Mouse (Mus musculus) stomach, embryonic 16.5 days (tissue): Measurements from ENCODE around the gene Olfr906. TPM values are rescaled to one million over a fixed set of nuclear protein-coding genes. Genes with fewer than 3 reads are reported as not detected.

ENCODE experiments used
- ATAC-seq: fragments of 200-750 bp; cut with Nextera tagmentation; 2 replicates; pipeline ENCODE4 v1.8.0; 2017; ENCODE audit warnings: moderate number of reproducible peaks, moderate TSS enrichment; ENCODE audit not compliant: insufficient read depth, low FRiP score
- H3K27ac ChIP-seq: fragments of 300-500 bp; sonication (generic); 2 replicates; pipeline ENCODE4 v1.5.1; 2014; ENCODE audit warnings: low read length
- H3K27me3 ChIP-seq: fragments of 300-500 bp; sonication (generic); 2 replicates; pipeline ENCODE4 v1.6.1; 2014; ENCODE audit warnings: low read length, control low read depth, mixed read lengths; ENCODE audit not compliant: control insufficient read depth, insufficient read depth
- H3K36me3 ChIP-seq: fragments of 300-500 bp; sonication (generic); 2 replicates; pipeline ENCODE4 v1.6.1; 2014; ENCODE audit warnings: low read length; ENCODE audit not compliant: control insufficient read depth, insufficient read depth
- H3K4me1 ChIP-seq: fragments of 300-500 bp; sonication (generic); 2 replicates; pipeline ENCODE4 v1.6.1; 2014; ENCODE audit warnings: low read length, control low read depth, mixed read lengths; ENCODE audit not compliant: control insufficient read depth, insufficient read depth
- H3K4me2 ChIP-seq: fragments of 300-500 bp; sonication (generic); 2 replicates; pipeline ENCODE4 v1.6.1; 2014; ENCODE audit warnings: low read depth, low read length, mixed read lengths
- H3K4me3 ChIP-seq: fragments of 300-500 bp; sonication (generic); replicated peaks from 2 replicates; pipeline ENCODE4 v1.5.1; 2014; ENCODE audit warnings: mild to moderate bottlenecking, low read length
- H3K9ac ChIP-seq: fragments of 300-500 bp; sonication (generic); 2 replicates; pipeline ENCODE4 v1.6.1; 2014; ENCODE audit warnings: low read length
- H3K9me3 ChIP-seq: fragments of 300-500 bp; sonication (generic); replicated peaks from 2 replicates; pipeline ENCODE4 v1.6.1; 2016; ENCODE audit warnings: low read length, control low read depth; ENCODE audit not compliant: control insufficient read depth
- WGBS: fragments of 180-500 bp; shearing (Covaris S2); extraction: QIAGEN DNeasy Blood & Tissue Kit; methylation state at CpG from one replicate; pipeline ENCODE4 v1.1.7; 2014; 5-methylcytosine and 5-hydroxymethylcytosine counted together
- polyA plus RNA-seq: library from polyadenylated mRNA; unstranded; fragments of >200 nt; fragmentation: Nextera tagmentation; extraction: Ambion mirVana; gene quantifications from 2 replicates; pipeline ENCODE4 v1.2.1, GENCODE M21; 2015

The Olfr906 gene
- polyA plus RNA-seq = not detected in 2 replicates

DNA sequence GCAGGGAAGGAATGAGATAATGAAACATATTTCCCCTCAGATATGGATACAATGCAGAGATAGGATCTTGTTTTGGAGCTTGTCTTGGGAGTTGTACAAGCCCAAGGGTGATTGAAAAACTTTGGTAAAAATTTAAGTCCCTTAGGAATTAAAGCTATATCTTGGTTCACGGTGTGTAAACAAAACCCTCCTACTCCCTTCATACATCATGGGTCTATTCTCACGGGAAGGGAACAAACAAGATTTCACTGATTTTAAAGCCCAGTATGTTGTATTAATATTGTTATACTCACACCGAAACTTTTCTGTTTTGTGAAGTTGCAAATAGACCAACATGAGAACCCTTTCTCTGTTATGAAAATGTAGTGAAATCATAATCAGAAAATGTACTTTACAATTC, at the start of gene Olfr906:
Olfr906 (plus strand) TSS at position 301 of the 400 bp plus-strand sequence.
- no peaks in the 10 kb centered on the region for H3K27me3 ChIP-seq
- no peak for ATAC-seq
- H3K4me3 ChIP-seq = no peak within 1 kb of the TSS
- H3K4me1 ChIP-seq = no peaks in the 10 kb centered on the region
- H3K36me3 ChIP-seq = no peaks in the 10 kb centered on the region
- H3K9ac ChIP-seq = no peak within 1 kb of the TSS
- H3K4me2 ChIP-seq = no peak within 1 kb of the TSS
- H3K9me3 ChIP-seq = no peaks in the 10 kb centered on the region
- WGBS = 70% methylated on average over 3 of the region's 3 CpGs
- H3K27ac ChIP-seq = no peak within 1 kb of the TSS

DNA sequence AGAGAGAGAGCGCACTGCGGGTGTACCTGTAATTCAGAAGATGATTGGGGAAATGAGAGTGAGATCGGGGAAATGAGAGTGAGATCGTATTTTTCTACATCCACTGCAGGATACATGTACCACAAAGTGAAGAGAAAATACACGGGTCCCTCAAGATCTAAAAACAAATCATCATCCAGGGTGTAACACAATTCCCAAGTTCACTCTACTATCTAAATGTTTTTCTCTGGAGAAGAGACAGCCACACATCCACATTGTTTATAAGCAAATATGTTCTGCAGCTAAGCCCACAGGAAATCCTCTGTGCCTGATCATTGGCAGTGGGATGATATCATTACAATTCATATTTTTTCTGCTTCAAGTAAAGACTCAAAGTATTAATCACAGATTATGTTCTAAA, 39.5 kb upstream of the Olfr906 start, which contains the start of gene Olfr902:
Olfr902 (plus strand) TSS at position 301 of the 400 bp plus-strand sequence.
- no peak within 1 kb of the TSS for H3K9ac ChIP-seq

DNA sequence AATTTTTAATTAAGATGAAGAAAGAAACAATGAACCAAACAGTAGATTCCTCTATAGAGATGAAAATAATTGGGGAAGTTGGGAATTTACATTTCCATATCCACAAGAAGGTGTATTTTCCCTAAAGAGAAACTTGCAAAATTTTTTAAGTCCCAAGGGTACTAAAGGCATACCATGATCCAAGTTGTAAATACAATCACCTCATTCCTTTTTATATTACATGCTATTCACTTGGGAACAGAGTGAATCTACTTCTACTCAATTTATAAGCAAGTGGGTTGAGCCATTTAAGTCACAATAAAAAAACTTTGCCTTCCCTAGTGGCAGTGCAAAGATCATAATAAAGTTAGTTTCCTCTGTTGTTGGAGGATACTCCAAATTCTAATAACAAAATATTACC, 24.0 kb upstream of the Olfr906 start, which contains the start of gene Olfr904:
Olfr904 (plus strand) TSS at position 301 of the 400 bp plus-strand sequence.
- no peaks in the 10 kb centered on the region for H3K9me3 ChIP-seq
- no peak for ATAC-seq
- no peak within 1 kb of the TSS for H3K9ac ChIP-seq
- H3K27ac ChIP-seq = no peak within 1 kb of the TSS
- no peaks in the 10 kb centered on the region for H3K27me3 ChIP-seq
- no peak within 1 kb of the TSS for H3K4me3 ChIP-seq
- H3K4me1 ChIP-seq = no peaks in the 10 kb centered on the region
- H3K4me2 ChIP-seq = no peak within 1 kb of the TSS
- no peaks in the 10 kb centered on the region for H3K36me3 ChIP-seq

More for the DNA sequence above, 39.5 kb upstream of the Olfr906 start, which contains the start of gene Olfr902:
- H3K4me3 ChIP-seq = no peak within 1 kb of the TSS
- H3K27me3 ChIP-seq = no peaks in the 10 kb centered on the region
- H3K9me3 ChIP-seq = no peaks in the 10 kb centered on the region
- no peak within 1 kb of the TSS for H3K4me2 ChIP-seq
- H3K36me3 ChIP-seq = no peaks in the 10 kb centered on the region
- no peaks in the 10 kb centered on the region for H3K4me1 ChIP-seq
- 87% methylated on average over 5 of the region's 5 CpGs for WGBS
- no peak for ATAC-seq
- no peak within 1 kb of the TSS for H3K27ac ChIP-seq

DNA sequence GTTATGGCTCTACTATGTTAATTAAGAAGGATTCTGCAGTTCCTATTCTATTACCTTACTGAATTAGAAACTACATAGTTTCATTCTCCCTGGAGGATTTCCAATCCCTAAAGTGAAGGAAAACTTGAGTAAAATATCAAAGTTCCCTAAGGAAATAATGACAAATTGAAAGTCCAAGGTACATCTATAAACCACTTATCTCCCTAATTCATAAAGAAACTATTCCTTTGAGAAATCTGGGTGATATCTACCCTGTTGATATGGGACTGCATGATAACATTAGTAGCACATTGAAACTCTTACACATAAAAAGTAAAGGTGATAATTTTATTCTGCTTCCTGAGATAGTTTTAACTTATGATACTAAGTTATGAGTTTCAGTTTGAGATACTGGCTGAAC, 16.1 kb upstream of the Olfr906 start, which contains the start of gene Olfr905:
Olfr905 (plus strand) TSS at position 301 of the 400 bp plus-strand sequence.
- no peaks in the 10 kb centered on the region for H3K9me3 ChIP-seq
- H3K4me1 ChIP-seq = no peaks in the 10 kb centered on the region
- H3K9ac ChIP-seq = no peak within 1 kb of the TSS
- H3K4me3 ChIP-seq = no peak within 1 kb of the TSS
- H3K27ac ChIP-seq = no peak within 1 kb of the TSS
- no peaks in the 10 kb centered on the region for H3K36me3 ChIP-seq
- H3K27me3 ChIP-seq = no peaks in the 10 kb centered on the region
- no peak within 1 kb of the TSS for H3K4me2 ChIP-seq
- no peak for ATAC-seq

DNA sequence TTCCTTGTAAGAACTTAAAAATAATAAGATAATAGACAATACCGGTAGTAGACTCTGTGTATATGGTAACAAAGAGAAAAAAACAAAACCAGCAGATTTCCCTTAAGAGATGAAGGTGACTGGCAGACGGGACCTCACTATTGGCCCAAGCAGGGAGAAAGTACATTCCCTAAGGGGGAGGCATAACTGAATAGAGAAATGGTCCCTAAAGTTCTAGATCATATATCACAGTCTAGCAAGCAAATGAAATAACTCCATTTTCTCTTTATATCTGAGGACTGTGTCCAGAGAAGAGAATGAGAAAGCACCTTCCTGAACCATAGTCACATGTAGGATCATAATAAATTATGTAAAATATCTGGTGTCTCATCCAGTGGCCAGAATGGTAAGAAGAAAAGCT, 8.6 kb downstream of the Olfr906 start, which contains the start of gene Olfr907:
Olfr907 (plus strand) TSS at position 301 of the 400 bp plus-strand sequence.
- H3K27ac ChIP-seq = no peak within 1 kb of the TSS
- no peaks in the 10 kb centered on the region for H3K4me1 ChIP-seq
- no peak within 1 kb of the TSS for H3K4me3 ChIP-seq
- H3K9ac ChIP-seq = no peak within 1 kb of the TSS
- no peak within 1 kb of the TSS for H3K4me2 ChIP-seq
- no peaks in the 10 kb centered on the region for H3K9me3 ChIP-seq
- H3K36me3 ChIP-seq = no peaks in the 10 kb centered on the region
- ATAC-seq = no peak
- H3K27me3 ChIP-seq = no peaks in the 10 kb centered on the region
- 74% methylated on average over 2 of the region's 2 CpGs for WGBS

DNA sequence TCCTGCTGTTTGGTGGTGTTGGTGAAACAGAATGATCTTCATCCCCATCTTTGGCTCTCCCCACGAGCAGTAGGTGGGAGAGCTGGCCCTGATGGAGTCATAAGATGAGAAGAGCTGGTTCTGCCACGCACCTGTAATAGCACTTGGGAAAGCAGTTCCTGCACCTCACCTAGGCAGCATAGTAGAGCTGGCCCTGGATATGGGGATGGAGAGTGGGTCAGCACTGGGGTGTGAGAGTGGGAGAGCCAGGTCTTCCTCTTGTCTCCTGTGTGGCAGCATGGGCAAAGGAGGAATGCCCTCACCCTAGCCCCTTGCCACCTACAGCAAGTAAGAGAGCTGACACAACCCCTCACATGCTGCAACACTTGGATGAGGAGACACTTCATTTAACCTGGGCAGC, 25.5 kb downstream of the Olfr906 start:
- no peak overlapping the region for H3K4me2 ChIP-seq
- no peak overlapping the region for H3K27ac ChIP-seq
- 65% methylated on average over 2 of the region's 2 CpGs for WGBS
- no peaks in the 10 kb centered on the region for H3K9me3 ChIP-seq
- H3K36me3 ChIP-seq = no peaks in the 10 kb centered on the region
- H3K27me3 ChIP-seq = no peaks in the 10 kb centered on the region
- no peak for ATAC-seq
- no peak overlapping the region for H3K9ac ChIP-seq
- H3K4me3 ChIP-seq = no peak overlapping the region
- no peaks in the 10 kb centered on the region for H3K4me1 ChIP-seq

DNA sequence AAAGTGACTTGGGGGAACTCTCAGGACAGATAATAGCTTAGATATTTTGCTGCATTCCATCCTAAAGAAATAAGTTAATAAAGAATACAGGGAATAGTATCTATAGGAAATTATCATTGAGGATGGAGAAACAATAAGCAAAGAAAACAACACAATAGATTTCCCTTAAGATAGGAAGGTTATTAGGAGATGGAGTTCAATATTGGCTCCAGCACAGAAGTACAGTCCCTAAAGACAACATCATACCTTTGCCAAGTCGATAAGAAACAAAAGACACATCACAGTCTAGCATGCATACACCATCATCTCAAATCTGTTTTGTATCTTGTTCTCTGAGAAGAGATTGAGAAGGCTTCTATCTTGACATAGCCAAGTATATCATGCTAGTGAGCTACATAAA, 34.4 kb downstream of the Olfr906 start, which contains the start of gene Olfr911-ps1:
Olfr911-ps1 (plus strand) TSS at position 301 of the 400 bp plus-strand sequence.
- H3K4me2 ChIP-seq = no peak within 1 kb of the TSS
- H3K4me3 ChIP-seq = no peak within 1 kb of the TSS
- no peaks in the 10 kb centered on the region for H3K9me3 ChIP-seq
- no peaks in the 10 kb centered on the region for H3K4me1 ChIP-seq
- H3K36me3 ChIP-seq = no peaks in the 10 kb centered on the region
- H3K27me3 ChIP-seq = no peaks in the 10 kb centered on the region
- no peak within 1 kb of the TSS for H3K9ac ChIP-seq
- 58% methylated on average over 1 of the region's 1 CpGs for WGBS
- no peak for ATAC-seq
- H3K27ac ChIP-seq = no peak within 1 kb of the TSS

DNA sequence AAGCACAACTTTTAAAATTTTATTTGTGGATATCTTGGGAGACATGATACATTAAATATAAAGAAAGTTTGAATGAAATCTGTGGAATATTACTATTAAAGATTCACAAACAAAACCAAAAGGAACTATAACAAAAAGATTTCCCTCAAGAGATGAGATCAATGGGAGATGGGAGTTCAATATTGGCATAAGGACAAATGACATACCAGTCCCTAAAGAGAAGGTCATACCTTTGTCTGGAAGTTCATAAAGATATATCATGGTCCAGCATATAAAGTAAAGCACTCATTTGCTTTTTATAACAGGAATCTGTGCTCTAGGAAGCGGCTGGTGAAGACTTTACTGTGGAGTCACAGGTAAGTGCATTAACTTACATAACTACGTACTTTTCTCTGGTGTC, 50.7 kb downstream of the Olfr906 start, which contains the start of gene Olfr910:
Olfr910 (plus strand) TSS at position 301 of the 400 bp plus-strand sequence.
- 84% methylated on average over 2 of the region's 2 CpGs for WGBS
- no peak within 1 kb of the TSS for H3K27ac ChIP-seq
- H3K9me3 ChIP-seq = no peaks in the 10 kb centered on the region
- H3K36me3 ChIP-seq = no peaks in the 10 kb centered on the region
- no peak for ATAC-seq
- H3K27me3 ChIP-seq = no peaks in the 10 kb centered on the region
- no peaks in the 10 kb centered on the region for H3K4me1 ChIP-seq
- H3K9ac ChIP-seq = no peak within 1 kb of the TSS
- no peak within 1 kb of the TSS for H3K4me2 ChIP-seq
- no peak within 1 kb of the TSS for H3K4me3 ChIP-seq
